In genomic region chr17:13958129-13958528, GRCm38 (mm10) we compare ENCODE assay signal across 31 mouse cellular contexts. TPM values are rescaled to one million over a fixed set of nuclear protein-coding genes. Genes with fewer than 3 reads are reported as not detected.
"Had no signal": no experiment of that assay in that cellular context is flagged by ENCODE, and none has a peak within 500 bp of the region (broad histone marks: within the 10 kb centered on the region; RNA-seq: fewer than 3 reads in every experiment).

No protein-coding gene starts in this region.

RNA-seq across cellular contexts. Expression of gene Gm7168, which starts 10.0 kb away (rescaled TPM):
- polyA plus RNA-seq: limb, embryonic 10.5 days; limb, embryonic 11.5 days; limb, embryonic 12.5 days; limb, embryonic 13.5 days; limb, embryonic 15.5 days; liver, adult 2 months; liver, embryonic 11.5 days; liver, embryonic 12.5 days; liver, embryonic 13.5 days; liver, embryonic 14.5 days; liver, embryonic 15.5 days; liver, embryonic 16.5 days; liver, postnatal 0 days; lung, embryonic 14.5 days; lung, embryonic 15.5 days; lung, embryonic 16.5 days; lung, postnatal 0 days; macrophage; midbrain, embryonic 10.5 days; midbrain, embryonic 11.5 days; midbrain, embryonic 12.5 days; midbrain, embryonic 13.5 days; midbrain, embryonic 14.5 days; midbrain, embryonic 15.5 days; midbrain, embryonic 16.5 days; midbrain, postnatal 0 days; myocyte; neural tube, embryonic 11.5 days; neural tube, embryonic 12.5 days had no signal

RNA-seq across cellular contexts. Expression of gene Gm7356, which starts 45.4 kb away (rescaled TPM):
- polyA plus RNA-seq: limb, embryonic 10.5 days; limb, embryonic 11.5 days; limb, embryonic 12.5 days; limb, embryonic 13.5 days; limb, embryonic 14.5 days; limb, embryonic 15.5 days; liver, adult 2 months; liver, embryonic 11.5 days; liver, embryonic 12.5 days; liver, embryonic 13.5 days; liver, embryonic 14.5 days; liver, embryonic 15.5 days; liver, embryonic 16.5 days; liver, postnatal 0 days; lung, adult 2 months; lung, embryonic 14.5 days; lung, embryonic 15.5 days; lung, embryonic 16.5 days; lung, postnatal 0 days; macrophage; midbrain, embryonic 10.5 days; midbrain, embryonic 11.5 days; midbrain, embryonic 12.5 days; midbrain, embryonic 13.5 days; midbrain, embryonic 14.5 days; midbrain, embryonic 15.5 days; midbrain, embryonic 16.5 days; midbrain, postnatal 0 days; myocyte; neural tube, embryonic 11.5 days; neural tube, embryonic 12.5 days had no signal
